Mouse (Mus musculus): Measurements from ENCODE around the gene Fkbp2.
"Not testable (repeated sequence)": the region's sequence is repeated elsewhere in the genome, so short reads cannot be mapped to it uniquely, and the experiment has no call there.

Gene Fkbp2

GRCm38 (mm10) chr19:6980381-6981093, at the start of gene Fkbp2:
Gene Fkbp2, minus strand, starts transcription at chr19:6980501.
- peak; percentile 99 for DNase-seq

GRCm38 (mm10) chr19:7029531-7029930, 49.2 kb upstream of the Fkbp2 start:
- no peak for DNase-seq

- peak; percentile 49 for DNase-seq
Observed at GRCm38 (mm10) chr19:7020224-7020641, 39.9 kb upstream of the Fkbp2 start.

GRCm38 (mm10) chr19:7019191-7019590, 38.9 kb upstream of the Fkbp2 start, which contains the start of gene Fermt3:
Gene Fermt3, minus strand, starts transcription at chr19:7019469.
- no peak for DNase-seq

- no peak for DNase-seq
Observed at GRCm38 (mm10) chr19:7018546-7018945, 38.2 kb upstream of the Fkbp2 start.

GRCm38 (mm10) chr19:7017541-7018457, 37.5 kb upstream of the Fkbp2 start:
- no peak for DNase-seq

- no peak for DNase-seq
Observed at GRCm38 (mm10) chr19:7014481-7015135, 34.3 kb upstream of the Fkbp2 start.

GRCm38 (mm10) chr19:7013984-7014383, 33.7 kb upstream of the Fkbp2 start:
- no peak for DNase-seq

GRCm38 (mm10) chr19:7012426-7012825, 32.1 kb upstream of the Fkbp2 start:
- no peak for DNase-seq

- no peak for DNase-seq
Observed at GRCm38 (mm10) chr19:7006892-7007593, 26.7 kb upstream of the Fkbp2 start.

GRCm38 (mm10) chr19:6999360-7000063, 19.2 kb upstream of the Fkbp2 start:
- no peak for DNase-seq

GRCm38 (mm10) chr19:6997721-6998290, 17.5 kb upstream of the Fkbp2 start:
- DNase-seq = no peak

- peak; percentile 94 for DNase-seq
Observed at GRCm38 (mm10) chr19:6996006-6996405, 15.7 kb upstream of the Fkbp2 start, which contains the start of the genes Nudt22 and Trpt1. Gene Nudt22, minus strand, starts transcription at chr19:6996117. Gene Trpt1, plus strand, starts transcription at chr19:6996131.

- DNase-seq = no peak
Observed at GRCm38 (mm10) chr19:6995255-6995991, 15.1 kb upstream of the Fkbp2 start.

GRCm38 (mm10) chr19:6994489-6994888, 14.2 kb upstream of the Fkbp2 start:
- no peak for DNase-seq

- no peak for DNase-seq
Observed at GRCm38 (mm10) chr19:6994002-6994401, 13.7 kb upstream of the Fkbp2 start.

GRCm38 (mm10) chr19:6993011-6993770, 12.9 kb upstream of the Fkbp2 start:
- DNase-seq = no peak

GRCm38 (mm10) chr19:6992011-6992858, 11.9 kb upstream of the Fkbp2 start, which contains the start of gene Dnajc4:
Gene Dnajc4, minus strand, starts transcription at chr19:6992572.
- peak; percentile 100 for DNase-seq

GRCm38 (mm10) chr19:6991166-6991565, 10.9 kb upstream of the Fkbp2 start:
- DNase-seq = not testable (repeated sequence)

All from embryo, embryonic 11 days (tissue).